Mouse (Mus musculus): ENCODE measurements at regions not wholly inside any gene's neighbourhood (a gene's known extent, or its start where the extent isn't known, plus 50 kb on each side); places are given as distances from the start of the nearest gene placed in this dataset.

- TF ChIP-seq CTCF (conservative IDR thresholded peaks at IDR 0.05; ENCODE audit: insufficient read depth, insufficient read length, low read depth, low read length) (no peak), POLR2A (IDR thresholded peaks at IDR 0.05; ENCODE audit: low read depth, low read length) (no peak)
- DNase-seq = no peak
- 95% methylated on average over 5 of the region's 5 CpGs for WGBS
Observed at GRCm38 (mm10) chr13:63644308-63644707, 70.9 kb upstream of the Ptch1 start.

GRCm38 (mm10) chr13:63649058-63649647 is 75.8 kb upstream of the Ptch1 start:
- Histone ChIP-seq H3K4me3 (ENCODE audit: insufficient read depth, low read depth, low read length) (no peak overlapping the region), H3K36me3 (ENCODE audit: control insufficient read depth, insufficient read depth, low read length) (no peaks in the 10 kb centered on the region), H3K27me3 (replicated peaks; ENCODE audit: control insufficient read depth, insufficient read depth, low read length) (no peaks in the 10 kb centered on the region), H3K27ac (ENCODE audit: insufficient read depth, low read depth, low read length) (no peak overlapping the region), H3K4me1 (ENCODE audit: control insufficient read depth, insufficient read depth, low read length) (no peaks in the 10 kb centered on the region)
- DNase-seq = no peak
- TF ChIP-seq CTCF (conservative IDR thresholded peaks at IDR 0.05; ENCODE audit: insufficient read depth, insufficient read length, low read depth, low read length) (no peak), POLR2A (IDR thresholded peaks at IDR 0.05; ENCODE audit: low read depth, low read length) (no peak)
- WGBS = 77% methylated on average over 3 of the region's 3 CpGs

More at GRCm38 (mm10) chr13:63644308-63644707, 70.9 kb upstream of the Ptch1 start:
- no peak overlapping the region for H3K27ac ChIP-seq (ENCODE audit: insufficient read depth, low read depth, low read length)
- H3K4me1 ChIP-seq (ENCODE audit: control insufficient read depth, insufficient read depth, low read length) = no peaks in the 10 kb centered on the region; the same call in 1 of the 2 replicates
- H3K36me3 ChIP-seq (ENCODE audit: control insufficient read depth, insufficient read depth, low read length) = no peaks in the 10 kb centered on the region
- H3K4me3 ChIP-seq (ENCODE audit: insufficient read depth, low read depth, low read length) = no peak overlapping the region
- H3K27me3 ChIP-seq (replicated peaks; ENCODE audit: control insufficient read depth, insufficient read depth, low read length) = no peaks in the 10 kb centered on the region

- Histone ChIP-seq H3K4me1 (ENCODE audit: control insufficient read depth, insufficient read depth, low read length) (no peaks in the 10 kb centered on the region), H3K27ac (ENCODE audit: insufficient read depth, low read depth, low read length) (no peak overlapping the region), H3K27me3 (replicated peaks; ENCODE audit: control insufficient read depth, insufficient read depth, low read length) (0 out of 2 replicates have a peak, but pooled peaks cover 1% of the 10 kb centered on the region), H3K4me3 (ENCODE audit: insufficient read depth, low read depth, low read length) (no peak overlapping the region), H3K36me3 (ENCODE audit: control insufficient read depth, insufficient read depth, low read length) (no peaks in the 10 kb centered on the region)
- TF ChIP-seq POLR2A (IDR thresholded peaks at IDR 0.05; ENCODE audit: low read depth, low read length) = no peak
- 91% methylated on average over 6 of the region's 6 CpGs for WGBS
- no peak for DNase-seq
Observed at GRCm38 (mm10) chr13:63654514-63654913, 81.1 kb upstream of the Ptch1 start.

- no peak for TF ChIP-seq POLR2A (IDR thresholded peaks at IDR 0.05; ENCODE audit: low read depth, low read length)
- TF ChIP-seq CTCF (conservative IDR thresholded peaks at IDR 0.05; ENCODE audit: insufficient read depth, insufficient read length, low read depth, low read length) = no peak
- H3K27ac ChIP-seq (ENCODE audit: insufficient read depth, low read depth, low read length) = no peak overlapping the region
- peak; percentile 12 for DNase-seq
- H3K4me3 ChIP-seq (ENCODE audit: insufficient read depth, low read depth, low read length) = no peak overlapping the region
- H3K36me3 ChIP-seq (ENCODE audit: control insufficient read depth, insufficient read depth, low read length) = no peaks in the 10 kb centered on the region
- H3K27me3 ChIP-seq (replicated peaks; ENCODE audit: control insufficient read depth, insufficient read depth, low read length) = 0 out of 2 replicates have a peak, but pooled peaks cover 1% of the 10 kb centered on the region
- no peaks in the 10 kb centered on the region for H3K4me1 ChIP-seq (ENCODE audit: control insufficient read depth, insufficient read depth, low read length)
- 92% methylated on average over 8 of the region's 8 CpGs for WGBS
Observed at GRCm38 (mm10) chr13:63657115-63657514, 83.7 kb upstream of the Ptch1 start.

- Histone ChIP-seq H3K4me3 (ENCODE audit: insufficient read depth, low read depth, low read length) (no peak overlapping the region), H3K27me3 (replicated peaks; ENCODE audit: control insufficient read depth, insufficient read depth, low read length) (0 out of 2 replicates have a peak, but pooled peaks cover 1% of the 10 kb centered on the region), H3K27ac (ENCODE audit: insufficient read depth, low read depth, low read length) (no peak overlapping the region), H3K36me3 (ENCODE audit: control insufficient read depth, insufficient read depth, low read length) (no peaks in the 10 kb centered on the region), H3K4me1 (ENCODE audit: control insufficient read depth, insufficient read depth, low read length) (no peaks in the 10 kb centered on the region)
- DNase-seq = no peak
- TF ChIP-seq POLR2A (IDR thresholded peaks at IDR 0.05; ENCODE audit: low read depth, low read length) = no peak
- TF ChIP-seq CTCF (conservative IDR thresholded peaks at IDR 0.05; ENCODE audit: insufficient read depth, insufficient read length, low read depth, low read length) = no peak
- WGBS = 94% methylated on average over 7 of the region's 7 CpGs
Observed at GRCm38 (mm10) chr13:63659412-63659811, 86.0 kb upstream of the Ptch1 start.

GRCm38 (mm10) chr13:63660431-63660830 is 87.0 kb upstream of the Ptch1 start:
- Histone ChIP-seq H3K36me3 (ENCODE audit: control insufficient read depth, insufficient read depth, low read length) (no peaks in the 10 kb centered on the region), H3K4me3 (ENCODE audit: insufficient read depth, low read depth, low read length) (no peak overlapping the region), H3K4me1 (ENCODE audit: control insufficient read depth, insufficient read depth, low read length) (no peaks in the 10 kb centered on the region), H3K27me3 (replicated peaks; ENCODE audit: control insufficient read depth, insufficient read depth, low read length) (0 out of 2 replicates have a peak, but pooled peaks cover 1% of the 10 kb centered on the region), H3K27ac (ENCODE audit: insufficient read depth, low read depth, low read length) (no peak overlapping the region)
- DNase-seq = no peak
- TF ChIP-seq CTCF (conservative IDR thresholded peaks at IDR 0.05; ENCODE audit: insufficient read depth, insufficient read length, low read depth, low read length) = no peak
- no peak for TF ChIP-seq POLR2A (IDR thresholded peaks at IDR 0.05; ENCODE audit: low read depth, low read length)
- WGBS = 68% methylated on average over 4 of the region's 4 CpGs

DNA sequence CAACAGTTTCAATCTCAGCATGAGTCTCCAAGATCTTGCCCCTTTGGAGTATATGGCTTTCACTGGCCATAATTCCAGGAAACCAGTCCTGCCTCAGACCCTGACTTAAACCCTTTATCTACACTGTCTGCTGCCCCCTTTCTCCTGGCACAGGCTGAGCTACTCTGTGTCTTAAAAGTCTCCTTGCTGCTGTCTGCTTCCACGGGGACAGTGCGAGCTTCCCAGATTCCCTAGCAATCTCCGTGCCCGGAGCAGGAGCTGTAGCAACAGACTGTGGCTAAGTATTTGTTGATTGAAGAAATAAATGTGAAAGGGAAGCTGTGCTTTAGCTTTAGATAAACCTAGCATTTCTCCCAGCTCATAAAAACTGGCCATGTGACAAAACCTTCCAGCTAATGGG is 95.2 kb upstream of the Ptch1 start:
- 51% methylated on average over 4 of the region's 4 CpGs for WGBS
- no peak overlapping the region for H3K27ac ChIP-seq (ENCODE audit: insufficient read depth, low read depth, low read length)

More for the DNA sequence above, 95.2 kb upstream of the Ptch1 start:
- Histone ChIP-seq H3K4me1 (ENCODE audit: control insufficient read depth, insufficient read depth, low read length) (no peaks in the 10 kb centered on the region), H3K36me3 (ENCODE audit: control insufficient read depth, insufficient read depth, low read length) (no peaks in the 10 kb centered on the region), H3K4me3 (ENCODE audit: insufficient read depth, low read depth, low read length) (no peak overlapping the region), H3K27me3 (replicated peaks; ENCODE audit: control insufficient read depth, insufficient read depth, low read length) (no peaks in the 10 kb centered on the region)
- DNase-seq = no peak
- no peak for TF ChIP-seq CTCF (conservative IDR thresholded peaks at IDR 0.05; ENCODE audit: insufficient read depth, insufficient read length, low read depth, low read length)
- no peak for TF ChIP-seq POLR2A (IDR thresholded peaks at IDR 0.05; ENCODE audit: low read depth, low read length)
